Mouse (Mus musculus) lung, embryonic 16.5 days (tissue): ENCODE results near the gene Map4k5. TPM values are rescaled to one million over a fixed set of nuclear protein-coding genes. Genes with fewer than 3 reads are reported as not detected.
A peak's percentile ranks its signal among the peaks of the same experiment; 100 is the strongest.

Source experiments
- ATAC-seq: fragments of 200-750 bp; cut with Nextera tagmentation; 2 replicates; pipeline ENCODE4 v1.8.0; 2017; ENCODE audit warnings: low read depth, mild to moderate bottlenecking, moderate library complexity
- H3K27ac ChIP-seq: fragments of 300-500 bp; sonication (generic); 2 replicates; pipeline ENCODE4 v1.5.1; 2014; ENCODE audit warnings: mild to moderate bottlenecking, control low read depth, low read length
- H3K27me3 ChIP-seq: fragments of 300-500 bp; sonication (generic); 2 replicates; pipeline ENCODE4 v1.6.1; 2014; ENCODE audit warnings: low read depth, low read length, mixed read lengths; ENCODE audit not compliant: control insufficient read depth, insufficient read depth
- H3K36me3 ChIP-seq: fragments of 300-500 bp; sonication (generic); 2 replicates; pipeline ENCODE4 v1.6.1; 2014; ENCODE audit warnings: low read length; ENCODE audit not compliant: control insufficient read depth, insufficient read depth
- H3K4me1 ChIP-seq: fragments of 300-500 bp; sonication (generic); replicated peaks from 2 replicates; pipeline ENCODE4 v1.6.1; 2014; ENCODE audit warnings: low read length, mixed read lengths; ENCODE audit not compliant: control insufficient read depth, insufficient read depth
- H3K4me2 ChIP-seq: fragments of 300-500 bp; sonication (generic); 2 replicates; pipeline ENCODE4 v1.6.1; 2014; ENCODE audit warnings: low read depth, low read length, control low read depth
- H3K4me3 ChIP-seq: fragments of 300-500 bp; sonication (generic); 2 replicates; pipeline ENCODE4 v1.5.1; 2014; ENCODE audit warnings: mild to moderate bottlenecking, low read length, control low read depth
- H3K9ac ChIP-seq: fragments of 300-500 bp; sonication (generic); 2 replicates; pipeline ENCODE4 v1.6.1; 2014; ENCODE audit warnings: low read length, control low read depth
- H3K9me3 ChIP-seq: fragments of 300-500 bp; sonication (generic); 2 replicates; pipeline ENCODE4 v1.6.1; 2016; ENCODE audit warnings: low read length; ENCODE audit not compliant: control insufficient read depth
- WGBS: fragments of 180-500 bp; shearing (Covaris S2); extraction: QIAGEN DNeasy Blood & Tissue Kit; methylation state at CpG from one replicate; pipeline ENCODE4 v1.1.7; 2014; 5-methylcytosine and 5-hydroxymethylcytosine counted together
- polyA plus RNA-seq: library from polyadenylated mRNA; unstranded; fragments of >200 nt; fragmentation: Nextera tagmentation; extraction: Ambion mirVana; gene quantifications from 2 replicates; pipeline ENCODE4 v1.2.1, GENCODE M21; 2015

Gene Map4k5
- polyA plus RNA-seq, 1 experiment from 2014 or later = 30.8 TPM

DNA sequence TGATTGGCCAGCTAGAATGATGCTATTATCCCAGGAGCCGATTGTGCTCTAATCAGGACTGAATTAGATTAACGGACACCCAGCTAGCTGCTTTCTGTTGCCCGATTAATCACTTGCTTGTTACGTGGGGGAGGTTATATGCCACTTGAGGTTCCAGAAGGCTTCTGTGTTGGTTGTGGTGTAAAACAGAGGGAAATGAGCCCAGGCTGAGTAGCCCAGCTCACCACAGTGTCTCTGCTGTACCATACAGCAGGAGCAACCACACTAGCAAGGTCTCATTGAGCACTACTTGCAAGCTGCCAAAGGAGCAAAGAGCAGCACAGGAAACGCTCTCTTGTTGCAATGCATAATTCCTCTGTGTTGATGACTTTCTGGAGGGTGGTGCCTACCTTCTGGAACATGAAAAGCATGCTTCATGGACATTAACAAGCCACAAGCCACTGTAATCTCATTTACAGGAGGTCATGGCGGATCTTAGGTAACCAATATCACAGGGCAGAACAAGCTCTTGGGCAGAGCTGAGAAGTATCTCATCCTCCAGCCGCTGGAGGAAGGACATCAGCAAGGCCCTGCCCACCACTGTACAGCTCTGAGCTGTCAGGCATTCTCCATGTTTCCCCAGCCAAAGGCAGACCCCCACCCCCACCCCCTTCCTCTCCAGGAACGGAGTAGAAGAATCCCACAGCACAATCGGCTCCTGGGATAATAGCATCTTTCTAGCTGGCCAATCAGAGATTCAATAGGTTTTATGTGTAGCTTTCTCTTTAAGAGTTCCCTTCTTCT is 125.3 kb downstream of the Map4k5 start:
- Histone ChIP-seq H3K36me3 (no peaks in the 10 kb centered on the region), H3K4me3 (no peak overlapping the region), H3K4me2 (no peak overlapping the region), H3K27ac (no peak overlapping the region), H3K9ac (no peak overlapping the region), H3K27me3 (no peaks in the 10 kb centered on the region), H3K4me1 (no peaks in the 10 kb centered on the region), H3K9me3 (no peaks in the 10 kb centered on the region)
- ATAC-seq = no peak
- WGBS = 55% methylated on average over 9 of the region's 9 CpGs

DNA sequence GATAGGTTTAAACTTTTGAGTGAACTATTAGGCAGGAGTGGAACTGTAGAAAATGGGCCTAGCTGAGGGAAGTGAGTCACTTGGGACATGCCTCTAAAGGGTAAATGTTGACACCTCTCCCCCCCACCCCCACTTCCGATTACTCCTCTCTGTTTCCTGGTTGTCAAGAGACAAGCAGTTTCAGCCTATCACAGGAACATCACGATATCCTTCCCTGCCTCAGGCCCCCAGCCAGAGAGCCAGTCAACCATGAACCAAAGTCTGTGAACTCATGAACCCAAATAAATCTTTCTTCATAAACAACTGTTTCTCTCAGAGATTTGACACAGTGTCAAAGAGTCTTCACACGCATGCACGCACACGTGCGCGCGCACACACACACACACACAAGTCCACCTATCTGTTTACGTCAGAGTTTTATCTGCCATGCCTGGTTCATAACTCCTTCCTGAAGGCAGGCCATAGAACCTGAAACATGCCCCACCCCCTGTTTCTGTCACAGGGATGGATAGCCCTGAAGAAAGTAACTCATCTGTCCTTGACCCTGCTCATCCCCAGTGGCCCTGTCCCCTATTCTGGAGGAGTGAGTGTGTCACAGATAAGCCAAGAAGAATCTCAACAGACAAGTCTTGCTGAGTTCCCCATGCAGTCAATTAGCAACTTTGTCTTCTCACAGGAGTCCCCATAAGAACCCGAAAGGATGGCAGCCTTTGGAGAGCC is 126.7 kb downstream of the Map4k5 start:
- Histone ChIP-seq H3K9ac (no peak overlapping the region), H3K27ac (no peak overlapping the region), H3K4me1 (no peaks in the 10 kb centered on the region; the same call in 1 of the 2 replicates), H3K4me3 (no peak overlapping the region), H3K4me2 (no peak overlapping the region), H3K36me3 (no peaks in the 10 kb centered on the region), H3K27me3 (no peaks in the 10 kb centered on the region), H3K9me3 (no peaks in the 10 kb centered on the region)
- WGBS = 67% methylated on average over 10 of the region's 10 CpGs
- ATAC-seq = no peak

- no peak overlapping the region for H3K9ac ChIP-seq
- H3K4me1 ChIP-seq = peaks cover 4% of the 10 kb centered on the region; the same call in 1 of the 2 replicates
- no peak overlapping the region for H3K4me3 ChIP-seq
- H3K27ac ChIP-seq = no peak overlapping the region
- no peaks in the 10 kb centered on the region for H3K36me3 ChIP-seq
- no peaks in the 10 kb centered on the region for H3K9me3 ChIP-seq
- H3K4me2 ChIP-seq = no peak overlapping the region
- WGBS = 57% methylated on average over 9 of the region's 9 CpGs
- H3K27me3 ChIP-seq = no peaks in the 10 kb centered on the region
- ATAC-seq = no peak
These were observed 127.5 kb downstream of the Map4k5 start for GRCm38 (mm10) chr12:69765543-69765942.

DNA sequence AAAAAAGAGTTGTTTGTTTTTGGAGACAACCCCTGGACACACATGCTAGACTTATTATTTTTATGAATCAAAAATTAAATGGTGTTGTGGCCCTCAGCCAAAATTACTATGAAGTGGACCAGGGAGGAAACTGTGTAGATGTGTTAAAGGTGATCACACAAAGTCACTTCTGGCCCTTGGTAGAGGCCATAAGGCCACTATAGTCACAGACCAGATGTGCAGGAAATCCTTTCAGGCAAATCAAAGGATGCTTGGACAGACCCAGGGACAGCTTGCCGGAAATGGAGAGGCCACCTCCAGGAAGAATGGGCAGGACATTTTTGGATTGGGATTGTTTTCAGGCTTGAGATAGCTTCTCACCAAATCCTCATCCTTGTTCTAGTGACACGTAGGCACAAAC is 131.4 kb downstream of the Map4k5 start:
- ATAC-seq = no peak
- H3K36me3 ChIP-seq = no peaks in the 10 kb centered on the region
- H3K9ac ChIP-seq = no peak overlapping the region
- 60% methylated on average over 2 of the region's 2 CpGs for WGBS
- no peak overlapping the region for H3K4me2 ChIP-seq
- no peaks in the 10 kb centered on the region for H3K9me3 ChIP-seq
- no peaks in the 10 kb centered on the region for H3K27me3 ChIP-seq
- no peak overlapping the region for H3K4me3 ChIP-seq
- no peak overlapping the region; the same call in 1 of the 2 replicates for H3K27ac ChIP-seq
- peaks cover 31% of the 10 kb centered on the region for H3K4me1 ChIP-seq

- WGBS = 69% methylated on average over 20 of the region's 20 CpGs
- peaks cover 35% of the 10 kb centered on the region for H3K4me1 ChIP-seq
- H3K9ac ChIP-seq = no peak overlapping the region
- H3K4me2 ChIP-seq = no peak overlapping the region
- no peaks in the 10 kb centered on the region for H3K9me3 ChIP-seq
- H3K27ac ChIP-seq = peak overlapping the region; percentile 52; the same call in 1 of the 2 replicates
- no peaks in the 10 kb centered on the region for H3K36me3 ChIP-seq
- no peaks in the 10 kb centered on the region for H3K27me3 ChIP-seq
- ATAC-seq = no peak
- H3K4me3 ChIP-seq = no peak overlapping the region
These were observed 132.1 kb downstream of the Map4k5 start for GRCm38 (mm10) chr12:69760743-69761406.

DNA sequence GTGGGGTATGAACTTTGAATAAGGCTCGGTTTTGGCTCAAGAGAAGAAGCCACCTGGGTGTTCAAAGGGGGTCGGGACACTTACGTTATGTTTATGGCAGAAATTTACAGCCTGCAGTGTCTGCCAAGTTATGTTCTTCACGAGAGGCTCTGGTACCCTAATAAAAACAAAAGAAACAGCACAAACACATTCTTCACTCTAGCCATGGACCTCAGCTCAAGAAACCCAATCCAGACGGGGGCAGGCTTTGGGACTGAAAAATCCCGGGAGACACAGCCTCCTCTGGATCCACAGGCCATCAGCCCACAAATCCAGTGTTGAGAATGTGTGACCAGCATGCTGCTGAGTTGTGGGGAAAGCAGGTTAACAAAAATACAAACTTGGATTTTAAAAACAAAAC is 133.0 kb downstream of the Map4k5 start:
- H3K4me2 ChIP-seq = no peak overlapping the region

GRCm38 (mm10) chr12:69759267-69759885 is 133.6 kb downstream of the Map4k5 start:
- peak overlapping the region; percentile 44; the same call in 1 of the 2 replicates for H3K4me3 ChIP-seq
- H3K27me3 ChIP-seq = no peaks in the 10 kb centered on the region
- peaks cover 35% of the 10 kb centered on the region for H3K4me1 ChIP-seq
- peak overlapping the region; percentile 97 for H3K27ac ChIP-seq
- peak overlapping the region; percentile 88 for H3K4me2 ChIP-seq
- H3K9ac ChIP-seq = peak overlapping the region; percentile 36; the same call in 1 of the 2 replicates
- no peak for ATAC-seq
- no peaks in the 10 kb centered on the region for H3K36me3 ChIP-seq
- no peaks in the 10 kb centered on the region for H3K9me3 ChIP-seq
- 21% methylated on average over 7 of the region's 7 CpGs for WGBS

More for the DNA sequence above, 133.0 kb downstream of the Map4k5 start:
- H3K9ac ChIP-seq = no peak overlapping the region
- no peaks in the 10 kb centered on the region for H3K36me3 ChIP-seq
- no peaks in the 10 kb centered on the region for H3K9me3 ChIP-seq
- ATAC-seq = no peak
- H3K4me3 ChIP-seq = no peak overlapping the region
- peak overlapping the region; percentile 38 for H3K27ac ChIP-seq
- peaks cover 35% of the 10 kb centered on the region for H3K4me1 ChIP-seq
- no peaks in the 10 kb centered on the region for H3K27me3 ChIP-seq
- WGBS = 38% methylated on average over 6 of the region's 6 CpGs

DNA sequence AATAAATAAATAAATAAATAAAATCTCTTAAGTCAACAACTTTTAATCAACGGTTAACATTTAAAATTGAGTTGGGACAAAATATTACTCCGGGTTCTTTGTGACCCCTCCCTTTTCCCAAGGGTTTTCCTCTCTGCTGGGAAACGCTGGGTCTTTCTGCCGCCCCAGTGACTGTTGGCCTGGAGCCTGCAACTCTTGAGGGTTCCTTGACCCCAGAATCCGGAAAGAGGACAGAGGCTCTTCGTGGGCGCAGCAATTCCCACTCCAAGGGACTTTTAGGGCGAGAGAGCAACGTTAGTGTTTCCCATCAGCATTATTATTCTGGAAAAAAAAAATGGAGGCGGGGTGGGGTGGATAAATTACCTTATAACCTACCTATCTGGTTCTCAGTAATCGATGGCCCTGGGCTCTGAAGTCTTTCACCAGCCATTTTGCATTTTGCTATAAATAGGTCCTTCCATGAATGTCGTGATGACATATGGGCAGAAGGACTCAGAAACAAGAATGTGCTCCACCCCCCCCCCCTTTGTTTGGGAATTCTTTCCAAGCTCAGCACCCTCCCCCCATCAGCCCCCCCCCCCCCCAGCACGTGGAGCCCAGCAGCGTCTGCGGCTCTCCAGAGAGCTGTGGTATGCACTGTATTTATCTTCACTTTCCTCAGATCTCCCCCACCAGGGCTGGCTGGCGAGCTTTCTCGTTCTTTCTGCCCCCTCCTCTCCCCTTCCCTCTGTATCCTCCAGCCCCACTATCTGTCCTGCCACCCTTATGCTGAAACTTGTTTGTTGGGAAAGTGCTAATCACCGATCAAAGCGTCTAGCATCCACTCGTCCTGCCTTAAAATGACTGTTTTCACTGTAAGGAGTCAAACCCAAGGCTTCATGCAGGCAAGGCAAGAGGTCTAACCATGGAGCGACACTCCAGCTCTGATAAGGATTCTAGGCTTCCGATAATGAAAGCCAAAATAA is 134.5 kb downstream of the Map4k5 start:
- peak overlapping the region; percentile 88 for H3K4me2 ChIP-seq
- no peaks in the 10 kb centered on the region for H3K9me3 ChIP-seq
- H3K36me3 ChIP-seq = no peaks in the 10 kb centered on the region
- H3K4me1 ChIP-seq = peaks cover 35% of the 10 kb centered on the region
- WGBS = under 1% methylated on average over 21 of the region's 22 CpGs
- peak; percentile 81 for ATAC-seq
- peak overlapping the region; percentile 44 for H3K4me3 ChIP-seq
- H3K27ac ChIP-seq = peak overlapping the region; percentile 97
- peak overlapping the region; percentile 60 for H3K9ac ChIP-seq
- H3K27me3 ChIP-seq = no peaks in the 10 kb centered on the region
